Mouse (Mus musculus): ENCODE results near the gene Mrps26. TPM values are rescaled to one million over a fixed set of nuclear protein-coding genes. Genes with fewer than 3 reads are reported as not detected.

Gene Mrps26
- polyA plus RNA-seq, 1 experiment from 2014 or later, result 89.0 TPM

DNA sequence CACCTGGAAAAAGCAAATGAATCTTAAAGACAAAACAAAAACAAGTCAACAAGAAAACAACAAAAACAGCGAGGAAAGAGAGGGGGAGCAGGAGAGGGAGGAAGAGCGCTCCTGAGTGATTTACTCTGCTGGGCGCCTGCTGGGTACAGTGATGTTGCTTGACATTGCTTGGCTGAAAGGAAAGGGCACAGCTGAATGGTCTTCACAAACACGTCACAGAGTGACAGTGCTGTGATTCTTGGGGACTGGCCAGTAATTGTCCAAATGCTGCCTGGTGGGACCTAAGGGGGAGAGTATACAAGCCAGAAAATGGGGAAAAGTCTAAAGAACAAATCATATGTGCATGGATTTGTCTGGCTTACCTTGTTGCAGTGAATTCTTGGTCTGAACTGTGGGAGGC, 38.7 kb downstream of the Mrps26 start:
- no peak for DNase-seq (ENCODE audit: low spot score)
- Histone ChIP-seq H3K27me3 (ENCODE audit: low read depth, poor library complexity, severe bottlenecking) (no peaks in the 10 kb centered on the region), H3K36me3 (peaks cover 71% of the 10 kb centered on the region), H3K4me3 (no peak overlapping the region), H3K9me3 (replicated peaks) (no peaks in the 10 kb centered on the region), H3K27ac (replicated peaks) (no peak overlapping the region), H3K4me1 (no peaks in the 10 kb centered on the region)
- WGBS, result 92% methylated on average over 4 of the region's 4 CpGs

DNA sequence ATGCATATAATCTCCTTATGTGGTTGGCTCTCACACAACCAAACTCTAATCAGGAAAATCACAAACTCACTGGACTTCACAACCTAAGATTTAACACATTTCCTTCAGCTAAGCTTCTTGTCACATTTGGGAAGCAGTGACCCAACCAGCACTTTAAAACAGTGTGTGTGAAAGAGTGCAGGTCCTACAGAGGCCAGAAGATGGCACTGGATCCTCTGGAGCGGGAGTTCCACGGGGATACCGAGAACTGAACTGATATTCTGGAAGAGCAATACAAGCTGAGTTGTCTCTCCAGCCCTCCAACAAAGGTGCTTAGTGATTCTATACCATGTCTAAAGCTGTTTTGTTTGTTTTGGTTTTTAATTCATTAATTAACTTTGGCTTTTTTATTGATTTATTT, 49.5 kb downstream of the Mrps26 start:
- no peak for DNase-seq (ENCODE audit: low spot score)
- Histone ChIP-seq H3K27ac (replicated peaks) (no peak overlapping the region), H3K9me3 (replicated peaks) (no peaks in the 10 kb centered on the region), H3K27me3 (ENCODE audit: low read depth, poor library complexity, severe bottlenecking) (no peaks in the 10 kb centered on the region), H3K4me1 (no peaks in the 10 kb centered on the region), H3K4me3 (no peak overlapping the region), H3K36me3 (peaks cover 53% of the 10 kb centered on the region)
- WGBS, result 68% methylated on average over 3 of the region's 3 CpGs

Small RNA genes lying within 50 kb of the gene (microRNA-seq; reads per million reads assigned to microRNA genes)
- gene Gm23876, result not detected

Other genes with a start within 250 kb of the Mrps26 start
- gene Cpxm1, start 166.2 kb upstream of the Mrps26 start, polyA plus RNA-seq (2016; fragmentation: Nextera tagmentation; extraction: Ambion mirVana), result 40.7 and 47.3 TPM in 2 replicates
- gene Gm28372, start 158.5 kb upstream of the Mrps26 start, polyA plus RNA-seq (2016; fragmentation: Nextera tagmentation; extraction: Ambion mirVana), result not detected in 2 replicates
- gene 1700020A23Rik, start 158.5 kb upstream of the Mrps26 start, polyA plus RNA-seq (2016; fragmentation: Nextera tagmentation; extraction: Ambion mirVana), result 0.40 TPM in 1 of 2 replicates, not detected in the other
- 0.12 TPM in 1 of 2 replicates, not detected in the other for gene Tmem239, start 157.3 kb upstream of the Mrps26 start, polyA plus RNA-seq (2016; fragmentation: Nextera tagmentation; extraction: Ambion mirVana)
- 117 and 126 TPM in 2 replicates for gene Vps16, start 139.4 kb upstream of the Mrps26 start, polyA plus RNA-seq (2016; fragmentation: Nextera tagmentation; extraction: Ambion mirVana)
- gene Pced1a, start 139.0 kb upstream of the Mrps26 start, polyA plus RNA-seq (2016; fragmentation: Nextera tagmentation; extraction: Ambion mirVana), result 13.9 and 14.4 TPM in 2 replicates
- 88.2 and 91.8 TPM in 2 replicates for gene Ptpra, start 113.5 kb upstream of the Mrps26 start, polyA plus RNA-seq (2016; fragmentation: Nextera tagmentation; extraction: Ambion mirVana)
- not detected in 2 replicates for gene Oxt, start 12.4 kb downstream of the Mrps26 start, polyA plus RNA-seq (2016; fragmentation: Nextera tagmentation; extraction: Ambion mirVana)
- not detected in 2 replicates for gene Avp, start 18.8 kb downstream of the Mrps26 start, polyA plus RNA-seq (2016; fragmentation: Nextera tagmentation; extraction: Ambion mirVana)
- gene Fastkd5, start 66.3 kb downstream of the Mrps26 start, polyA plus RNA-seq (2016; fragmentation: Nextera tagmentation; extraction: Ambion mirVana), result 21.7 and 22.4 TPM in 2 replicates
- 20.3 and 21.5 TPM in 2 replicates for gene Ubox5, start 66.3 kb downstream of the Mrps26 start, polyA plus RNA-seq (2016; fragmentation: Nextera tagmentation; extraction: Ambion mirVana)
- gene Lzts3, start 79.1 kb downstream of the Mrps26 start, polyA plus RNA-seq (2016; fragmentation: Nextera tagmentation; extraction: Ambion mirVana), result 4.0 and 5.1 TPM in 2 replicates
- 40.6 and 45.6 TPM in 2 replicates for gene Ddrgk1, start 100.9 kb downstream of the Mrps26 start, polyA plus RNA-seq (2016; fragmentation: Nextera tagmentation; extraction: Ambion mirVana)
- gene Itpa, start 103.9 kb downstream of the Mrps26 start, polyA plus RNA-seq (2016; fragmentation: Nextera tagmentation; extraction: Ambion mirVana), result 153 and 161 TPM in 2 replicates
- gene Slc4a11, start 133.8 kb downstream of the Mrps26 start, polyA plus RNA-seq (2016; fragmentation: Nextera tagmentation; extraction: Ambion mirVana), result 0.31 and 0.57 TPM in 2 replicates